8 mouse cellular contexts compared by ENCODE assay signal in the genomic region with DNA sequence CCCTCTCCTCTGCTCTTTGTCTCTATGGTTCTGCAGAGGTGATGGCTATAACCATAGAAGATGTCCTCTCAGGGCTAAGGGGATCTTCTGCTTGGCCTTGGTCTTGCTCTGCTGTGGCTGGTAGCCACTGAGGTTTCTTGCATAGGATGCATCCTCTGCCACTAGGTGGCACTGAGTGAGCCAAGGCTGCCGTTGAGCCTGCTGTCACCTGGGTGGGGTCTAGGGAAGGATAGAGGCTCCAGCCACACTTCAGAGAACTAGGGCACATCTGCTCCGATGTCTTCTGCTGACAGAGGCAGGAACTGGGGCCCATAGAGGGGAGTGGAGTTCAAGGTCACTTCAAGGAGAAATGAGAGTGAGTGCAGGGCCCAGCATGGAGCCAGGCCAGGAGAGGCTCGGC. TPM values are rescaled to one million over a fixed set of nuclear protein-coding genes. Genes with fewer than 3 reads are reported as not detected.
DNase-seq lines count a peak whose midpoint lies in the region; ATAC-seq and TF ChIP-seq lines count a peak whose summit lies in the region.

No protein-coding gene starts in this region.

- no peaks in the 10 kb centered on the region for H3K4me1 ChIP-seq in heart, adult 2 months (ENCODE audit: control insufficient read depth, insufficient read depth, low read length)
- peaks cover 14% of the 10 kb centered on the region for H3K4me1 ChIP-seq in heart, embryonic 11.5 days (ENCODE audit: control insufficient read depth, insufficient read depth, low read length)
- H3K4me1 ChIP-seq in thymus, adult 2 months (replicated peaks; ENCODE audit: control insufficient read depth, insufficient read depth, low read length): no peaks in the 10 kb centered on the region

- H3K9me3 ChIP-seq in heart, embryonic 11.5 days (replicated peaks; ENCODE audit: control insufficient read depth, low read length): no peaks in the 10 kb centered on the region

- no peaks in the 10 kb centered on the region for H3K36me3 ChIP-seq in heart, adult 2 months (ENCODE audit: control insufficient read depth, insufficient read depth, low read length)
- H3K36me3 ChIP-seq in heart, embryonic 11.5 days (ENCODE audit: control insufficient read depth, insufficient read depth, low read length): no peaks in the 10 kb centered on the region
- no peaks in the 10 kb centered on the region for H3K36me3 ChIP-seq in thymus, adult 2 months (ENCODE audit: control insufficient read depth, insufficient read depth, low read length)

- no peak for TF ChIP-seq EP300 in heart, adult 2 months (IDR thresholded peaks at IDR 0.05; ENCODE audit: insufficient read depth, low read depth, low read length)

- H3K27me3 ChIP-seq in heart, adult 2 months (ENCODE audit: control insufficient read depth, insufficient read depth, low read length): no peaks in the 10 kb centered on the region
- H3K27me3 ChIP-seq in heart, embryonic 11.5 days (ENCODE audit: control insufficient read depth, insufficient read depth, low read length): peaks cover 13% of the 10 kb centered on the region
- no peaks in the 10 kb centered on the region for H3K27me3 ChIP-seq in Patski
- H3K27me3 ChIP-seq in thymus, adult 2 months (ENCODE audit: control insufficient read depth, insufficient read depth, low read length): no peaks in the 10 kb centered on the region

- intact Hi-C loops in heart, adult 2 months (cut with DNase I): no loop called here
- intact Hi-C loops in left cerebral cortex, postnatal 36 days (cut with DNase I): no loop called here

- no peak for DNase-seq in heart, adult 2 months
- no peak for DNase-seq in Patski (ENCODE audit: low read depth, low spot score)
- DNase-seq in embryo, embryonic 11 days: peak; percentile 87
- peak; percentile 40 for DNase-seq in induced T-regulatory cell, adult 2 months (ENCODE audit: low read depth)
- DNase-seq in left cerebral cortex, postnatal 36 days (ENCODE audit: low spot score in 2 of 2): peak; percentile 59 to 66
- DNase-seq in naive thymus-derived CD4-positive, alpha-beta T cell, adult 2 months (ENCODE audit: low read depth): peak; percentile 66
- DNase-seq in thymus, adult 2 months: peak; percentile 69

- no peak for ATAC-seq in heart, embryonic 11.5 days (replicated peaks; ENCODE audit: insufficient number of reproducible peaks, low FRiP score, low TSS enrichment)
- ATAC-seq in Patski: no peak

- in situ Hi-C loops in Patski (cut with MboI; ENCODE audit: low pct_unique_long_range_greater_than_20kb): loop anchor here (5.0 kb wide), 1 partner anchor 149 kb away; a partner anchor contains a TSS

- 24% methylated on average over 3 of the region's 3 CpGs for WGBS in heart, adult 2 months
- 11% methylated on average over 3 of the region's 3 CpGs for WGBS in heart, embryonic 11.5 days (ENCODE audit: insufficient replicate concordance)
- WGBS in thymus, adult 2 months: 31% methylated on average over 3 of the region's 3 CpGs

- TF ChIP-seq CTCF in heart, adult 2 months (IDR thresholded peaks at IDR 0.05): peak; percentile 71
- TF ChIP-seq CTCF in Patski (IDR thresholded peaks at IDR 0.05): peak; percentile 89
- peak; percentile 77; the same call in 1 of the 2 replicates for TF ChIP-seq CTCF in thymus, adult 2 months (IDR thresholded peaks at IDR 0.05; ENCODE audit: borderline replicate concordance, control insufficient read depth, extremely low read depth, insufficient read depth, low read length, poor library complexity)

- no peak overlapping the region for H3K4me2 ChIP-seq in heart, embryonic 11.5 days

- H3K9ac ChIP-seq in heart, adult 2 months (ENCODE audit: low read depth, low read length): no peak overlapping the region
- no peak overlapping the region for H3K9ac ChIP-seq in heart, embryonic 11.5 days (ENCODE audit: low read depth, low read length)

- H3K79me2 ChIP-seq in heart, adult 2 months (replicated peaks; ENCODE audit: control insufficient read depth, insufficient read depth, low read length): no peaks in the 10 kb centered on the region

- H3K4me3 ChIP-seq in heart, adult 2 months: no peak overlapping the region
- H3K4me3 ChIP-seq in heart, embryonic 11.5 days (ENCODE audit: low read depth, low read length): no peak overlapping the region
- no peak overlapping the region for H3K4me3 ChIP-seq in thymus, adult 2 months (ENCODE audit: control insufficient read depth, insufficient read depth, low read length)

- POLR2A ChIA-PET in Patski (lab: Charles Lee): interaction anchor here (1.2 kb wide), 1 partner anchor 80 kb away, joined by 6 read pairs; no protein-coding TSS in a partner anchor

- TF ChIP-seq POLR2A in heart, adult 2 months (IDR thresholded peaks at IDR 0.05; ENCODE audit: insufficient read depth, low read depth, low read length): no peak
- TF ChIP-seq POLR2A in thymus, adult 2 months (IDR thresholded peaks at IDR 0.05; ENCODE audit: control insufficient read depth, extremely low read depth, insufficient read depth, low read length, poor library complexity): no peak

- CTCF ChIA-PET in Patski (lab: Charles Lee): interaction anchor here (1.3 to 10.8 kb wide), 3 partner anchors 13 to 159 kb away, joined by 3 to 107 read pairs (median 48); a partner anchor contains a TSS

- H3K27ac ChIP-seq in heart, adult 2 months: no peak overlapping the region
- no peak overlapping the region for H3K27ac ChIP-seq in heart, embryonic 11.5 days (ENCODE audit: low read depth, low read length)
- H3K27ac ChIP-seq in thymus, adult 2 months (ENCODE audit: control insufficient read depth, insufficient read depth, low read length): no peak overlapping the region

RNA-seq across cellular contexts. Expression of a gene that starts 10.5 kb away (rescaled TPM):
- under 1 TPM; 0.34 to 0.65 TPM for total RNA-seq in heart, adult 2 months (2021)
- polyA plus RNA-seq in heart, adult 2 months (2012; rRNA removed): 0.68 and 1.3 TPM in 2 replicates
- 3.4 and 4.0 TPM in 2 replicates for polyA plus RNA-seq in heart, embryonic 11.5 days (2014; fragmentation: Nextera tagmentation; extraction: Ambion mirVana)
- polyA plus RNA-seq in Patski (2021): 52.4 TPM
- 1 to 10 TPM; 5.6 to 7.3 TPM for total RNA-seq in left cerebral cortex, postnatal 36 days (2021)
- polyA plus RNA-seq in thymus, adult 2 months (2012; rRNA removed): 5.2 and 6.1 TPM in 2 replicates

RNA-seq across cellular contexts. Expression of a gene that starts 46.9 kb away (rescaled TPM):
- under 1 TPM in 1 of 2 experiments, not detected in 1; 0.29 TPM for total RNA-seq in heart, adult 2 months (2021)
- polyA plus RNA-seq in heart, adult 2 months (2012; rRNA removed): 0.06 and 0.29 TPM in 2 replicates
- polyA plus RNA-seq in heart, embryonic 11.5 days (2014; fragmentation: Nextera tagmentation; extraction: Ambion mirVana): not detected in 2 replicates
- 0.13 TPM for polyA plus RNA-seq in Patski (2021)
- total RNA-seq in left cerebral cortex, postnatal 36 days (2021): 1 to 10 TPM; 3.9 to 5.6 TPM
- 0.84 and 1.3 TPM in 2 replicates for polyA plus RNA-seq in thymus, adult 2 months (2012; rRNA removed)

Comparison
In these comparisons a context has a peak if more than half of its experiments do, and no peak if none do; other contexts are left out.
1. DNase-seq: peak in embryo, embryonic 11 days (single experiment), induced T-regulatory cell, adult 2 months (single experiment), left cerebral cortex, postnatal 36 days (2 of 2), naive thymus-derived CD4-positive, alpha-beta T cell, adult 2 months (single experiment) and thymus, adult 2 months (single experiment); none in heart, adult 2 months (0 of 2) and Patski (single experiment).
2. Peak in every context shown above with its lines, with median percentiles within 50 percentile points of each other: CTCF ChIP-seq.